Comparison of ENCODE assay signal across 21 mouse cellular contexts in the genomic region with DNA sequence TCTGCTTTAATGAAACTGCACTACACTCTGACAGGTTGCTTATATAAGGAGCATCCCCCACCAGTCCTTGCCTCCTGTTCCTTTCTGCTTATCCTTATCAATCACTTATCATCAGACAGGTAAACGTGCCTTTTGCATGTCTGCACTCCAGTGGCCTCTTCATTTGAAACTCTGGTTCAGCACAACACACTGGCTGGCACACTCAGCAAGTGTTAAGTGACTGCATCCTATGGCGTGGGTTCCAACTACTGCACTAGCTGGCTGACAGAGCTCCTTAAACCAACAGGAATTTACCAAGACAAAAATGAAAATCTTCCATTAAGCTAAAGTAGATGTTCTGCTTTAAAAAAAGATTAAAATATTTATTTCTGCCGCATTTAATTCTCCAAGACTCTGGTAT.
"Had no signal": no experiment of that assay in that cellular context is flagged by ENCODE, and none has a peak within 500 bp of the region (broad histone marks: within the 10 kb centered on the region; RNA-seq: fewer than 3 reads in every experiment).

No protein-coding gene starts in this region.

- DNase-seq: kidney, adult 11 months; kidney, adult 8-10 months; kidney, postnatal 10 days; kidney, postnatal 36 days; layer of hippocampus, postnatal 36 days; left cerebral cortex, postnatal 4 days; liver, postnatal 0 days; lung, embryonic 14.5 days; right cerebral cortex, postnatal 14 days; spleen, adult 18-20 months; thymus, postnatal 25 days had no signal

- H3K4me3 ChIP-seq: kidney, embryonic 15.5 days; limb, embryonic 12.5 days; limb, embryonic 15.5 days; midbrain, embryonic 12.5 days; midbrain, embryonic 15.5 days; neural tube, embryonic 12.5 days; neural tube, embryonic 15.5 days; stomach, embryonic 15.5 days had no signal

- H3K27ac ChIP-seq: kidney, embryonic 15.5 days; limb, embryonic 12.5 days; limb, embryonic 15.5 days; liver, embryonic 14.5 days; macrophage; midbrain, embryonic 12.5 days; midbrain, embryonic 15.5 days; neural tube, embryonic 12.5 days; neural tube, embryonic 15.5 days; stomach, embryonic 15.5 days had no signal
